Mouse (Mus musculus) midbrain, embryonic 13.5 days (tissue): ENCODE data around the gene Pwwp2a. TPM values are rescaled to one million over a fixed set of nuclear protein-coding genes. Genes with fewer than 3 reads are reported as not detected.

Experiments used
- ATAC-seq: fragments of 200-750 bp; cut with Nextera tagmentation; 2 replicates; pipeline ENCODE4 v1.8.0; 2017; ENCODE audit warnings: mild to moderate bottlenecking, moderate TSS enrichment, moderate library complexity
- H3K27ac ChIP-seq: fragments of 300-500 bp; sonication (generic); 2 replicates; pipeline ENCODE4 v1.5.1; 2015; ENCODE audit warnings: inconsistent platforms, mild to moderate bottlenecking, moderate library complexity
- H3K27me3 ChIP-seq: fragments of 300-500 bp; sonication (generic); 2 replicates; pipeline ENCODE4 v1.6.1; 2015; ENCODE audit warnings: mild to moderate bottlenecking, inconsistent platforms
- H3K36me3 ChIP-seq: fragments of 300-500 bp; sonication (generic); 2 replicates; pipeline ENCODE4 v1.6.1; 2015; ENCODE audit warnings: mild to moderate bottlenecking, inconsistent platforms
- H3K4me1 ChIP-seq: fragments of 300-500 bp; sonication (generic); replicated peaks from 2 replicates; pipeline ENCODE4 v1.6.1; 2015; ENCODE audit warnings: inconsistent platforms
- H3K4me2 ChIP-seq: fragments of 300-500 bp; sonication (generic); replicated peaks from 2 replicates; pipeline ENCODE4 v1.6.1; 2015; ENCODE audit warnings: moderate library complexity, mild to moderate bottlenecking, inconsistent platforms
- H3K4me3 ChIP-seq: fragments of 300-500 bp; sonication (generic); replicated peaks from 2 replicates; pipeline ENCODE4 v1.5.1; 2015; ENCODE audit warnings: mild to moderate bottlenecking, inconsistent platforms
- H3K9ac ChIP-seq: fragments of 300-500 bp; sonication (generic); replicated peaks from 2 replicates; pipeline ENCODE4 v1.6.1; 2015; ENCODE audit warnings: mild to moderate bottlenecking, inconsistent platforms
- H3K9me3 ChIP-seq: fragments of 300-500 bp; sonication (generic); 2 replicates; pipeline ENCODE4 v1.6.1; 2016; ENCODE audit warnings: mild to moderate bottlenecking, inconsistent platforms
- WGBS: fragments of 180-500 bp; shearing (Covaris S2); methylation state at CpG from one replicate; pipeline ENCODE4 v1.1.7; 2015; 5-methylcytosine and 5-hydroxymethylcytosine counted together
- polyA plus RNA-seq: library from polyadenylated mRNA; unstranded; fragments of >200 nt; fragmentation: Nextera tagmentation; extraction: Ambion mirVana; gene quantifications from 2 replicates; pipeline ENCODE4 v1.2.1, GENCODE M21; 2015

The Pwwp2a gene
- 30.1 and 36.3 TPM in 2 replicates for polyA plus RNA-seq

GRCm38 (mm10) chr11:43681472-43682414, at the start of gene Pwwp2a:
Gene Pwwp2a (plus strand): TSS chr11:43681998.
- Histone ChIP-seq H3K4me1 (peaks cover 38% of the 10 kb centered on the region), H3K27me3 (no peaks in the 10 kb centered on the region), H3K4me3 (peak within 1 kb of the TSS; percentile 90), H3K27ac (peak within 1 kb of the TSS; percentile 97), H3K36me3 (peaks cover 4% of the 10 kb centered on the region; the same call in 1 of the 2 replicates), H3K9ac (peak within 1 kb of the TSS; percentile 97), H3K9me3 (no peaks in the 10 kb centered on the region), H3K4me2 (peak within 1 kb of the TSS; percentile 70)
- WGBS: under 1% methylated on average over 67 of the region's 87 CpGs
- ATAC-seq: peak; percentile 100

GRCm38 (mm10) chr11:43632566-43632965, 49.2 kb upstream of the Pwwp2a start:
- H3K9me3 ChIP-seq: no peaks in the 10 kb centered on the region
- no peaks in the 10 kb centered on the region for H3K36me3 ChIP-seq
- no peak overlapping the region for H3K4me3 ChIP-seq
- no peak overlapping the region for H3K4me2 ChIP-seq
- ATAC-seq: no peak
- WGBS: 53% methylated on average over 4 of the region's 4 CpGs
- H3K9ac ChIP-seq: no peak overlapping the region
- H3K27me3 ChIP-seq: no peaks in the 10 kb centered on the region
- H3K4me1 ChIP-seq: peaks cover 16% of the 10 kb centered on the region
- 0 out of 2 replicates have a peak overlapping the region, but pooled peaks have one; percentile 7 for H3K27ac ChIP-seq

GRCm38 (mm10) chr11:43633165-43633564, 48.6 kb upstream of the Pwwp2a start:
- Histone ChIP-seq H3K9me3 (no peaks in the 10 kb centered on the region), H3K4me3 (no peak overlapping the region), H3K4me2 (no peak overlapping the region), H3K36me3 (no peaks in the 10 kb centered on the region), H3K9ac (no peak overlapping the region), H3K27ac (no peak overlapping the region), H3K4me1 (peaks cover 16% of the 10 kb centered on the region), H3K27me3 (no peaks in the 10 kb centered on the region)
- ATAC-seq: peak; percentile 53
- WGBS: 78% methylated on average over 6 of the region's 6 CpGs

- Histone ChIP-seq H3K27ac (peak overlapping the region; percentile 44; the same call in 1 of the 2 replicates), H3K36me3 (no peaks in the 10 kb centered on the region), H3K4me1 (peaks cover 16% of the 10 kb centered on the region), H3K27me3 (no peaks in the 10 kb centered on the region), H3K9ac (peak overlapping the region; percentile 12; the same call in 1 of the 2 replicates), H3K4me2 (peak overlapping the region; percentile 25; the same call in 1 of the 2 replicates), H3K4me3 (no peak overlapping the region), H3K9me3 (no peaks in the 10 kb centered on the region)
- 30% methylated on average over 18 of the region's 19 CpGs for WGBS
- ATAC-seq: peak; percentile 62
These were observed 48.0 kb upstream of the Pwwp2a start for GRCm38 (mm10) chr11:43633658-43634401.

- Histone ChIP-seq H3K27ac (no peak overlapping the region), H3K36me3 (no peaks in the 10 kb centered on the region), H3K9ac (no peak overlapping the region), H3K4me2 (no peak overlapping the region), H3K4me3 (no peak overlapping the region), H3K4me1 (peaks cover 16% of the 10 kb centered on the region), H3K27me3 (no peaks in the 10 kb centered on the region), H3K9me3 (no peaks in the 10 kb centered on the region)
- 82% methylated on average over 4 of the region's 4 CpGs for WGBS
- ATAC-seq: no peak
These were observed 45.0 kb upstream of the Pwwp2a start for GRCm38 (mm10) chr11:43636761-43637160.

GRCm38 (mm10) chr11:43638486-43638885, 43.3 kb upstream of the Pwwp2a start:
- 96% methylated on average over 3 of the region's 3 CpGs for WGBS
- H3K9me3 ChIP-seq: no peaks in the 10 kb centered on the region
- H3K4me1 ChIP-seq: peaks cover 17% of the 10 kb centered on the region
- H3K36me3 ChIP-seq: no peaks in the 10 kb centered on the region
- no peak overlapping the region for H3K9ac ChIP-seq
- H3K4me2 ChIP-seq: no peak overlapping the region
- no peak overlapping the region for H3K4me3 ChIP-seq
- no peak overlapping the region for H3K27ac ChIP-seq
- no peaks in the 10 kb centered on the region for H3K27me3 ChIP-seq
- ATAC-seq: no peak

- Histone ChIP-seq H3K4me2 (0 out of 2 replicates have a peak overlapping the region, but pooled peaks have one; percentile 5), H3K27ac (peak overlapping the region; percentile 70), H3K9me3 (no peaks in the 10 kb centered on the region; the same call in 1 of the 2 replicates), H3K4me3 (no peak overlapping the region), H3K9ac (no peak overlapping the region), H3K4me1 (peaks cover 18% of the 10 kb centered on the region), H3K36me3 (no peaks in the 10 kb centered on the region), H3K27me3 (no peaks in the 10 kb centered on the region)
- peak; percentile 94 for ATAC-seq
- WGBS: 24% methylated on average over 2 of the region's 2 CpGs
These were observed 38.6 kb upstream of the Pwwp2a start for GRCm38 (mm10) chr11:43643180-43643591.

GRCm38 (mm10) chr11:43645286-43645685, 36.5 kb upstream of the Pwwp2a start:
- no peak for ATAC-seq
- Histone ChIP-seq H3K9ac (no peak overlapping the region), H3K27me3 (no peaks in the 10 kb centered on the region), H3K9me3 (no peaks in the 10 kb centered on the region; the same call in 1 of the 2 replicates), H3K36me3 (no peaks in the 10 kb centered on the region), H3K4me3 (no peak overlapping the region), H3K4me2 (no peak overlapping the region), H3K4me1 (peaks cover 18% of the 10 kb centered on the region), H3K27ac (no peak overlapping the region)
- WGBS: 88% methylated on average over 3 of the region's 3 CpGs

- peak overlapping the region; percentile 51; the same call in 1 of the 2 replicates for H3K27ac ChIP-seq
These were observed 28.7 kb upstream of the Pwwp2a start for GRCm38 (mm10) chr11:43653051-43653475.

GRCm38 (mm10) chr11:43656464-43656863, 25.3 kb upstream of the Pwwp2a start:
- no peaks in the 10 kb centered on the region for H3K9me3 ChIP-seq
- no peak overlapping the region for H3K9ac ChIP-seq
- H3K36me3 ChIP-seq: no peaks in the 10 kb centered on the region
- no peak overlapping the region for H3K27ac ChIP-seq
- no peak overlapping the region for H3K4me3 ChIP-seq
- ATAC-seq: no peak
- no peak overlapping the region for H3K4me2 ChIP-seq
- 66% methylated on average over 10 of the region's 10 CpGs for WGBS
- H3K27me3 ChIP-seq: no peaks in the 10 kb centered on the region
- H3K4me1 ChIP-seq: peaks cover 10% of the 10 kb centered on the region

More at GRCm38 (mm10) chr11:43653051-43653475, 28.7 kb upstream of the Pwwp2a start:
- H3K36me3 ChIP-seq: no peaks in the 10 kb centered on the region
- H3K9ac ChIP-seq: no peak overlapping the region
- H3K4me2 ChIP-seq: 0 out of 2 replicates have a peak overlapping the region, but pooled peaks have one; percentile 6
- ATAC-seq: peak; percentile 82
- H3K9me3 ChIP-seq: no peaks in the 10 kb centered on the region
- H3K4me3 ChIP-seq: no peak overlapping the region
- H3K4me1 ChIP-seq: peaks cover 10% of the 10 kb centered on the region
- 12% methylated on average over 14 of the region's 14 CpGs for WGBS
- H3K27me3 ChIP-seq: no peaks in the 10 kb centered on the region

GRCm38 (mm10) chr11:43658010-43658409, 23.8 kb upstream of the Pwwp2a start:
- no peak overlapping the region for H3K9ac ChIP-seq
- H3K27me3 ChIP-seq: no peaks in the 10 kb centered on the region
- H3K4me3 ChIP-seq: no peak overlapping the region
- H3K27ac ChIP-seq: no peak overlapping the region
- no peak overlapping the region for H3K4me2 ChIP-seq
- no peaks in the 10 kb centered on the region for H3K36me3 ChIP-seq
- H3K4me1 ChIP-seq: peaks cover 7% of the 10 kb centered on the region
- ATAC-seq: no peak
- no peaks in the 10 kb centered on the region for H3K9me3 ChIP-seq
- WGBS: 96% methylated on average over 1 of the region's 1 CpGs
